Mouse (Mus musculus) layer of hippocampus, adult 9-10 months (tissue): ENCODE results near the gene Eif3d.
"Not testable (repeated sequence)": the region's sequence is repeated elsewhere in the genome, so short reads cannot be mapped to it uniquely, and the experiment has no call there.

ENCODE experiments used
- DNase-seq: peaks from one replicate; pipeline ENCODE4 v3.0.0; 2022; ENCODE audit warnings: low spot score

Gene Eif3d

DNA sequence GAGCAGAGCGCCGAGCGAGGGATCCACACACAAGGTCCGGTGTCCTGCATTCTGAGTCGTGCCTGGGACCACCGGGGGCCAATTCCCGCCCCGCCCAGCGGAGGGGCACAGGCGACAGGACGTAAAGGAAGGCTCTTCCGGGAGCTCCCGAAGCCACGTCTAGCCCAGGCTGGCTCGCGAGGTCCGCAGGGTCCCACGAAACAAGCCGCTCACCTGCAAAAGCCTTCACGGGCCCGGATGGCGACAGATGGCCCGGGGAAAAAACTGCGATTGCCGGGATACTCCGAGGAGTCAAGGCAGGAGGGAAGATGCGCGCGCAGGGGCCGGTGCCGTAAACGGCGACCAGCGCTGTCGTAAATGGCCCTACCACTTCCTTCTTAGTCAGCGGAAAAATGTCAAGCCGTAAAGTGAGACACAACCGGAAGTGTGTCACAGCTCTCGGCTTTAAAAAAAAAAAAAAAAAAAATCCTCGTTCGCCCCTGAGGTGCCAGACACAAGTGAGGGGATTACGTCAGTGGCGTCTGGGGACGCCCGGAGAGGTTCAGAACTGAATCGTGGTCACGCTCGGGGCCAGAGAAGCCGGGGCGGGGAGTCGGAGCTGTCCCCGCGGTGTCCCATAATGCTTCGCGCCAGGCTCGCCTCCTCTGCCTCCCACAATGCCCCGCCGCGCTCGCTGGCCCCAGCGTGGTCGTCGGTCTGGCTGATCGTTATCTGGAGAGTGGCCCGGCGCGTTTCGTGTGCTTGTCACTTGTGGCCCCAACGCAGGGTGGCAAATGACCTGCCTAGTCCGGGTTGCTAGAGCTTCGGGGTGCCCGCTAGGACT is at the start of gene Eif3d:
Gene Eif3d, minus strand, starts transcription at position 344 of the 823 bp plus-strand sequence.
- DNase-seq, result peak; percentile 99

- DNase-seq, result no peak
These were observed 43.4 kb upstream of the Eif3d start for GRCm38 (mm10) chr15:78014046-78014445.

- not testable (repeated sequence) for DNase-seq
These were observed 37.6 kb upstream of the Eif3d start for GRCm38 (mm10) chr15:78008206-78008605.

- DNase-seq, result no peak
These were observed 33.3 kb upstream of the Eif3d start for GRCm38 (mm10) chr15:78003929-78004328.

DNA sequence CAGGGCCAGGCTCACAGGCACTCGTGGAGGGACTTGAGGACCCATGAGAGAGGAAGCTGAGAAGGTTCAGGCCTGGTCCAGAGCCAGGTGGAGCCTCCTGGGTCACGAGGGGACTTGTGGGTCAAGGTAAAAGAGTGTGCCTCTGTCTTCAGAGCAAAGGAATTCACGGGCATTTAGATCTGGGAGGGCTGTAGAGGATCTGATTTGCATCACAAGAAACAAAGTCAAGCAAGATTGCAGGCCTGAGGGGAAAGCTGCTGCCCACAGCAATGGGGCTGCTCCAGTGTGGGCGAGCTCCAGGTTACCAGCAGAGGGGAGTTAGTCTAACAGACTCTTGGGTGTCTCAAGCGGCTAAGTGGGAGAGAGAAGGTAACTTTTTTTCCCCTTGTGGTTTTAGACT is 30.8 kb upstream of the Eif3d start:
- DNase-seq, result no peak

DNA sequence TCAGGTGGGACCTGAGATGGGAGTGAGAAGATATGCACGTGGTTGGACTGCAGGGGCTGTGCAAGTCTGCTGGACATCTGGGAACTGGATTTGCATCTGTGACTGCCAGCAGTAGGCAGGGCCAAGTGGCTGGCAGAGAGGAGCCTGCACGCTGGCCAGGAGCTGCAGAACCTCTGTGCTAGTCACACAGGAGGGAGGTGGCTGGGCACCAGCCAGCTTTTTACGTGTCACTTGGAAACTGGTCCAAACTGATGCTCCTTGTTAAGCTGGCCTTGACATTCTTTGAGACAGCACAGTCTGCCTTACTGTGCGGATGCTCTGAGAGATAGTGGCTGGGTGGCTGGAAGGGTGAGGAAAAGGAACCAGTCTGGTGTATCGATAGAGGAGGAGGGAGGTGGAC is 17.9 kb upstream of the Eif3d start:
- DNase-seq, result no peak

DNA sequence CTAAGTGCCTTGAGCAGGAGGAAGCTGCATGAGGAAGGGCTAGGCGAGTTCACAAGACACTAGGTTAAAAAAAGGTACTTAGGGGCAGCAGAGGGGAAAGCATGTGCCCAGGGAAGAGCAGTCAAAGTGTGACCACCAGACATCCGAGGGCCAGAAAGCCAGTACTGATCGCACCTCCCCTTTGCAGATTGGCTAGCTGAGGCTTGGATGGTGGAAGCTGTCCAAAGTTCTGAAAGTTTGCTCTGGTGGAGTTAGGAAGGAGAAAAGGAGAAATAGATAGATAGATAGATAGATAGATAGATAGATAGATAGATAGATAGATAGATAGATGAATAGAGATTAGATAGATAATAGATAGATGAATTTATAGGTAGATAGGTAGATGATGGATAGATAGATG is 12.8 kb upstream of the Eif3d start:
- DNase-seq, result no peak

DNA sequence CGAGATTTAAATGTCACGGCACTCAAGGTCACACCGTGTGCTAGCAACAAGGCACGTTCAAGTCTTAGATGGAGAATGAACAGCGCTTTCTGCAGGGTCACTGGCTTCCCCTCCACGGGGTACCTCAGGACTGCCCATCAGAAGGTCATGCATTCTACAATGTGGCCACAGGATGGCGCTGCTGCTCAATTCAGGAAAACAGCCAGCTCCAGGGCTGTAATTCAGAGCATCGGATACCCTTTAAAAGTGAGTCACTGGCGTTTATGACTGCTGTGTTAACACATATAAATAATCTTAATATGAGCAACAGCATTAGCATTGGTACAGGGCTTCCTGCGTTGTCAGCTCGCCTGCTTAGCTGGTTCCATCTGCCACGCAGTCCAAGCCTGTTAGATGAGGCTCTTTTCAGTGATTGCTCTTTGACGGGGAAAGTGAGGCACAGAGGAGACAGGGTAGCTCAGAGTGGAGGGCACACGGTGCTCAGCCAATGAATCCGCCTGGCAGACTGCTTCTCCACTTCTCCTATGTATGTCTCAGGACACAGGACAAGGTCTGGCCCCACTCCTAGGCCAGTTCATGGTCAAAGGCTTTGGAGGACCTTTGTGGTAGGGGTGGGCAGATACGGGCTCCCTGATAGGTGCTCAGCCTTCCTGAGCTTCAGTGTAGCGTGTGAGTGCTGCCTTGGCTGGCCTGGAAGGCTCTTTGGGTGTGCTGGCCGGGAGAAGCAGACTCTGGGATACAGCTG is 11.8 kb upstream of the Eif3d start:
- DNase-seq, result peak; percentile 68

DNA sequence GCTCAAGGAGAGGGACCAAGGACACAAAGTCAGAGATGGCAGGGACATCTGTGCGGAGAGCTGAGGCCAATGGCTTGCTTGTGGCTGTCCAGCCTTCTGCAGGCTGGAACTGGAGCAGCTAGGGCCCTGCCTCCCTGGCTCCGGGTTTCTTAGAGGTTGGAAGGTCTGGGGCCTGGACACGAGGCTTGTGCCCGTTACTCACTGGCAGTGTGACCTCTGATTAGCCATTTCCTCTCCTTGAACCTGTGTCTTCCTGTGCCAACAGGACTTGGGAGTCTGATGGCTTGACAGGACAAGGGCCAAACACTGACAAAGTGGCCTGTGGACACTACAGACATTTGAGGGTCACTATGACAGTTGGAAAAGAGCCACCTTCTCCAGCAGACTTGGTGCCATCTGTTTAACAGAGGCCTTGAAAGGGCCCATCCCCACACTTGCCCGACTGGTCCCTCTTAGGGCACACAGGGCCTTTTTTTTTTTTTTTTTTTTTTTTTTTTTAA is 10.6 kb upstream of the Eif3d start:
- DNase-seq, result no peak

DNA sequence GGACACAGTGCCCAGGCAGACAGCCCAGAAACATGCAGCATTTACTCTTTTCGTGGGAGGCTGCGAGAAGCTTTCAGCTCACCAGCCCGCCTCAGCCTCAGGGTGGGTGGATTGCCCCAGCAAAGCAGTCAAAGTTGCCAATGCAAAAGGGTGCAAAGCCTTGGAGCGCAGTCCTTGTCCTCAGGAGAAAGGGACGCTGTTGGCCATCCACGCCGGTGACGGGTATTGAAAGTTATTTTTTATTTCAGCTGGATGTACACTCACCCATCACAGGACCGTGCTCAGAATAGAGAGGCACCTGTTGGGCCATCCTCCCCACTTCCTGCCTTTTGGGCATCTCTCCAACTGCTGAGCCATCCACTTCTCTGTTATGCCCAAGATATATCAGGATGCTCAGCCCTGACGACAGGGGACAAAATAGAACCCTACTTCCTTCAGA is 8.8 kb upstream of the Eif3d start:
- no peak for DNase-seq

GRCm38 (mm10) chr15:77977663-77978062 is 7.0 kb upstream of the Eif3d start:
- DNase-seq, result no peak

DNA sequence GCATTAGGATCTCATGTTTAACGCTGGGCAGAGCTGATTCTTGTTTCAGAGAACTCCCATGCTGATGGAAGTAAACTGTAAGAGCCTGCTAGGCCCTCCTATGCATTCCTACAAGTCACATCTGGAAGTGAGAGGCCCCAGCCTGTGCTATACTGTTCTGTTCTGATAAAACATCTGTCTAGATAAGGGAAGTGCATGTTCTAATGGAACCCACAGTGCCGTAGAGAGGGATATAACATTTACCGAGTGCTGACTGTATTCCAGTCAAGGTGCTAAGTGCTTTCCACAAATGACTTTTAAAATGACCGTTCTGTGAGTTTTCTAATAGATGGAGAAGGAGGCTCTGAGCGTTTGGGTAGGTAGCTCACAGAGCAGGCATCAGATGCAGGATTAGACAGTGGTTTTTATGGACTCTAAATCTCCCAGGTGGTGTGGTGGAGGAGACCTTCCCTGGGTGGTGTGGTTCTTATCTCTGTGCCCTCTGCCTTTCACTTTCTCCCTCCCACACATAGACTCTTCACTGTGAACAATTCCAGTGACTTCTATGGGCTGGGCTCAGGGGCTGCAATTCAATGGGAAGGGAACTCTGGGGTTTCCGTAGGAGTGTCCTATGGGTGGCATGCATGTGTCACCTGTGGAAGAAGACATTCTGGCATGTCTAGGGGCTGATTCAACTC is 3.7 kb upstream of the Eif3d start:
- no peak for DNase-seq

DNA sequence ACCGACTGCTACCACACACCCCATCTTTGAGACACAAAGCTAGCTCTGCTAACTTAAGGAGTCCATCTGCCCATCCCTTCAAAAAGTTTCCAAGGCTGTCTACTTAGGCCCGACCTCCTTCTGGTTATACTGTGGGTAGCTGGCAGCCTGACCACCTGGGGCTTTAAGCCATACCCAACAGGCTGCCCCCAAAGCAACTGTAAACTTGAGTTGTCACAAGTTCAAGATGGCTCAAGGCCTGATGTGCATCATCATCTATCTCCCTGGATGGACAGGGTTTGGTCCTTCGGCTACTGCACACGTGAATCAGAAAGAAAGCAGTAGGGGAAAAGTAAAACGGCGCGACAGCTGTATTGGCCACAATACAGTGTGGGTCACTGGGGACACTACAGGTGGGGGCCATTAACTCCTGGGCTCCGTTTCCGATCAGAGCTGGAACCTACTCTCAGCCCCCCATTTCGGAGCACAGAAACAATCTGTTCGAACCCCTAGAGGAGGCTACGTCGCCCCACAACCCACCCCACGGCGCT is 608 bp downstream of the Eif3d start:
- DNase-seq, result no peak

GRCm38 (mm10) chr15:77965117-77965528 is 5.5 kb downstream of the Eif3d start:
- DNase-seq, result no peak

GRCm38 (mm10) chr15:77962447-77962846 is 8.2 kb downstream of the Eif3d start:
- no peak for DNase-seq

GRCm38 (mm10) chr15:77960693-77961092 is 9.9 kb downstream of the Eif3d start:
- DNase-seq, result no peak

GRCm38 (mm10) chr15:77958071-77958470 is 12.5 kb downstream of the Eif3d start:
- no peak for DNase-seq

DNA sequence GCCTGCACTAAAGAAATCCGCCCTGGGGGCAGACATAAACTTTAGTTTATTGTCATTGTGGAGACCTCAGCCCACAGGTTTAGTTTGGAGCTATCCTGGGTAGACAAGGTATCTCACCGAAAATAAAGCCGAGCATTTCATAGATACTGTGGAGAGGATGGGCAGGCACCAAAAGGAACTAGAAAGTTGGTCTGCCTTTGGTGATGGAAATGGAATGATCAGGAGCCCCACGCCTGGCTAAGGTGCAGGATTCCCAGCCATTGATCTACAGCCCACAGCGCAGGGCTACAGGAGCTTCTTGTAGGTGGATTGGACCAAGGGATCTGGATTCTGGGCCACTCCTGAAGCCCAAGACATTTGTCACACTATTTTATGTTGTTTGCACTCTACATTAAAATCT is 13.0 kb downstream of the Eif3d start:
- no peak for DNase-seq

DNA sequence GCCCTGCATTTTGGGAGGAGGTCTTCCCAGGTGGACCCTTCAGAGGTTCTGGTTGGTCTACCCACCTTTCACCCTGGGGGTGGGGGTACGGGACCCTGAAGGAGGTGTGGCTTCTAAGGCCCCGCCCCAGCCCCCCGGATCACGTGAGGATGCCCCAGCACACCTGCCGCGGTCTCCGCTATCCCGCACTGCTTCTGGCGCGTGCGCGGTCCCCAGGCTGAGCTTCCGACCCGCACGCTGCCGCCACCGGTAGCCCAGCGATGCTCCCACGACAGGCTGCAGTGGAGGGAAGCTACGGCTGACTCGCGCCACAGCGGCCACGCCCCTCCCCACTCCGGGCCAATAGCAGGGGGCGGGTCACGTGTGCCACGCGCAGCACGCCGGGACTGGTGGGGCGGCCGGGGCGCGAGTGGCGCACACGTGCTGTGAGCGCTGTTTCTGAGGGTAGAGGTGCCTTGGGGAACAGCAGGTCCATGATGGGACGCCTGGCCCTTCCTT is 14.2 kb downstream of the Eif3d start, which contains the start of gene Foxred2:
Gene Foxred2, minus strand, starts transcription at position 319 of the 498 bp plus-strand sequence.
- no peak for DNase-seq

DNA sequence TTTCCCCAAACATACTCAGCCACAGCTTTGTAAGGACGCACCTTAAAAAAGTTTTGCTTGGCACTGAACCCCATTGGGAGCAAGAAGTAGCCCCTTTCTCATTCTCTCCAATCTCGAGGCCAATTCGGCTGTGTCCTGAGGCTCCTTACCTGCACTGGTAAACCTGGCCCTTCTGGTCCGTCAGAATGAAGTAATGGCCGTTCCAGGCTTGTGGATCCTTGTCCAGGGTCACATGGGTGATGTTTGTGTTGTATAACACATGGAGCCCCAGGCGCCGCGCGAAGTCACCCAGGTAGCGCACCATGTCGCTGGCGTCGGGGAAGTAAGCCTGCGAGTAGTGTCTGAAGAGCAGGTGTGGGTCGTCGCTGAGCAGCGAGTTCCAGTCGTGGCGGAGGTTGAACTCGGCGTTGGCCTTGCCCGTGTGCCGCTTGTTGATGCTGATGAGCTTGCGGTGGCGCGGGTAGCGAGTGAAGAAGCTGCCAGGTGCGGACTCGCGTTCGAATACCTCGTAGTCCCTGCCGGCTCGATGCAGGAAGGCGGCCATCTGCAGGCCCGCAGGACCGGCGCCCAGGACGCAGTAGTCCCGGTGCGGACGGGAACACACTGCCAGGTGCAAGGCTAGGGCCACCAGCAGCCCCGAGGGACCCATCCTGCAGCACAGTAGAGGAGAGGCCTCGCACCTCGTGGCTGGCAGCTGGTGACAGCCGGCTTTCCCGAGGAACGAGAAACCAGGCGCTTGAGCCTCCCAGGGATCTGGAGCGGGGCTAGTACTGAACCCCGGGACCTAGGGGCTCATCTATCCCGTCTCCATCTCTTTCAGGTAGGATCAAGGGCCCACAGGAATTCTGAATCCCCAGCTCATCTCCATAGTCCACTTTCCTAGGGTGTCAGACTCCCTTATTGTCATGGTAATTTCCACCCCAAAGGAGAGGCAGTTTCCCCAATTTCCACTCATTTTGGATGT is 14.9 kb downstream of the Eif3d start:
- DNase-seq, result no peak

- no peak for DNase-seq
These were observed 16.3 kb downstream of the Eif3d start for GRCm38 (mm10) chr15:77954362-77954761.
